Mouse (Mus musculus): ENCODE measurements around the gene Epn1. TPM values are rescaled to one million over a fixed set of nuclear protein-coding genes. Genes with fewer than 3 reads are reported as not detected.

Gene Epn1
- polyA plus RNA-seq, 1 experiment from 2014 or later = 63.2 TPM

- Histone ChIP-seq H3K4me3 (ENCODE audit: low read depth, low read length) (peak within 1 kb of the TSS; percentile 57), H3K9me3 (ENCODE audit: control insufficient read depth, low read depth, low read length) (no peaks in the 10 kb centered on the region; the same call in 1 of the 2 replicates), H3K4me1 (ENCODE audit: control insufficient read depth, insufficient read depth, low read length) (no peaks in the 10 kb centered on the region), H3K27me3 (ENCODE audit: control insufficient read depth, insufficient read depth, low read length) (no peaks in the 10 kb centered on the region), H3K36me3 (ENCODE audit: control insufficient read depth, insufficient read depth, low read length) (peaks cover 21% of the 10 kb centered on the region), H3K27ac (ENCODE audit: low read length) (peak within 1 kb of the TSS; percentile 95), H3K4me2 (replicated peaks; ENCODE audit: low read depth, low read length) (peak within 1 kb of the TSS; percentile 44), H3K9ac (replicated peaks; ENCODE audit: low read depth, low read length) (peak within 1 kb of the TSS; percentile 63)
- peak; percentile 96 for ATAC-seq (ENCODE audit: insufficient number of reproducible peaks, insufficient read depth, low FRiP score, low read depth)
- WGBS = under 1% methylated on average over 48 of the region's 48 CpGs
These were observed 41.8 kb upstream of the Epn1 start, which contains the start of gene Zfp784 for GRCm38 (mm10) chr7:5038109-5038732. Gene Zfp784 (minus strand): TSS chr7:5038446.

GRCm38 (mm10) chr7:5038940-5039339, 41.1 kb upstream of the Epn1 start:
- H3K36me3 ChIP-seq (ENCODE audit: control insufficient read depth, insufficient read depth, low read length) = peaks cover 15% of the 10 kb centered on the region; the same call in 1 of the 2 replicates
- H3K9ac ChIP-seq (replicated peaks; ENCODE audit: low read depth, low read length) = peak overlapping the region; percentile 63; the same call in 1 of the 2 replicates
- H3K4me1 ChIP-seq (ENCODE audit: control insufficient read depth, insufficient read depth, low read length) = no peaks in the 10 kb centered on the region
- H3K9me3 ChIP-seq (ENCODE audit: control insufficient read depth, low read depth, low read length) = no peaks in the 10 kb centered on the region; the same call in 1 of the 2 replicates
- no peak for ATAC-seq (ENCODE audit: insufficient number of reproducible peaks, insufficient read depth, low FRiP score, low read depth)
- H3K4me2 ChIP-seq (replicated peaks; ENCODE audit: low read depth, low read length) = peak overlapping the region; percentile 44
- WGBS = 29% methylated on average over 5 of the region's 5 CpGs
- no peaks in the 10 kb centered on the region for H3K27me3 ChIP-seq (ENCODE audit: control insufficient read depth, insufficient read depth, low read length)
- peak overlapping the region; percentile 57 for H3K4me3 ChIP-seq (ENCODE audit: low read depth, low read length)
- peak overlapping the region; percentile 95; the same call in 1 of the 2 replicates for H3K27ac ChIP-seq (ENCODE audit: low read length)

- no peak for ATAC-seq (ENCODE audit: insufficient number of reproducible peaks, insufficient read depth, low FRiP score, low read depth)
- Histone ChIP-seq H3K4me1 (ENCODE audit: control insufficient read depth, insufficient read depth, low read length) (no peaks in the 10 kb centered on the region), H3K27me3 (ENCODE audit: control insufficient read depth, insufficient read depth, low read length) (no peaks in the 10 kb centered on the region), H3K9me3 (ENCODE audit: control insufficient read depth, low read depth, low read length) (no peaks in the 10 kb centered on the region), H3K27ac (ENCODE audit: low read length) (no peak overlapping the region), H3K4me2 (replicated peaks; ENCODE audit: low read depth, low read length) (no peak overlapping the region), H3K4me3 (ENCODE audit: low read depth, low read length) (no peak overlapping the region), H3K36me3 (ENCODE audit: control insufficient read depth, insufficient read depth, low read length) (no peaks in the 10 kb centered on the region), H3K9ac (replicated peaks; ENCODE audit: low read depth, low read length) (no peak overlapping the region)
- WGBS = 77% methylated on average over 2 of the region's 2 CpGs
These were observed 35.1 kb upstream of the Epn1 start for GRCm38 (mm10) chr7:5044981-5045380.

GRCm38 (mm10) chr7:5046112-5046511, 33.9 kb upstream of the Epn1 start:
- ATAC-seq (ENCODE audit: insufficient number of reproducible peaks, insufficient read depth, low FRiP score, low read depth) = no peak
- Histone ChIP-seq H3K27ac (ENCODE audit: low read length) (no peak overlapping the region), H3K4me1 (ENCODE audit: control insufficient read depth, insufficient read depth, low read length) (no peaks in the 10 kb centered on the region), H3K4me3 (ENCODE audit: low read depth, low read length) (no peak overlapping the region), H3K9me3 (ENCODE audit: control insufficient read depth, low read depth, low read length) (no peaks in the 10 kb centered on the region), H3K9ac (replicated peaks; ENCODE audit: low read depth, low read length) (no peak overlapping the region), H3K27me3 (ENCODE audit: control insufficient read depth, insufficient read depth, low read length) (no peaks in the 10 kb centered on the region), H3K36me3 (ENCODE audit: control insufficient read depth, insufficient read depth, low read length) (no peaks in the 10 kb centered on the region), H3K4me2 (replicated peaks; ENCODE audit: low read depth, low read length) (no peak overlapping the region)
- WGBS = 75% methylated on average over 2 of the region's 2 CpGs

GRCm38 (mm10) chr7:5047313-5047712, 32.7 kb upstream of the Epn1 start:
- no peak for ATAC-seq (ENCODE audit: insufficient number of reproducible peaks, insufficient read depth, low FRiP score, low read depth)
- Histone ChIP-seq H3K36me3 (ENCODE audit: control insufficient read depth, insufficient read depth, low read length) (no peaks in the 10 kb centered on the region), H3K4me3 (ENCODE audit: low read depth, low read length) (no peak overlapping the region), H3K4me2 (replicated peaks; ENCODE audit: low read depth, low read length) (no peak overlapping the region), H3K9ac (replicated peaks; ENCODE audit: low read depth, low read length) (no peak overlapping the region), H3K27me3 (ENCODE audit: control insufficient read depth, insufficient read depth, low read length) (no peaks in the 10 kb centered on the region), H3K27ac (ENCODE audit: low read length) (no peak overlapping the region), H3K4me1 (ENCODE audit: control insufficient read depth, insufficient read depth, low read length) (no peaks in the 10 kb centered on the region; the same call in 1 of the 2 replicates), H3K9me3 (ENCODE audit: control insufficient read depth, low read depth, low read length) (no peaks in the 10 kb centered on the region)
- 25% methylated on average over 2 of the region's 2 CpGs for WGBS

- Histone ChIP-seq H3K27me3 (ENCODE audit: control insufficient read depth, insufficient read depth, low read length) (peaks cover 21% of the 10 kb centered on the region), H3K9me3 (ENCODE audit: control insufficient read depth, low read depth, low read length) (no peaks in the 10 kb centered on the region), H3K9ac (replicated peaks; ENCODE audit: low read depth, low read length) (peak within 1 kb of the TSS; percentile 78), H3K36me3 (ENCODE audit: control insufficient read depth, insufficient read depth, low read length) (no peaks in the 10 kb centered on the region), H3K4me2 (replicated peaks; ENCODE audit: low read depth, low read length) (peak within 1 kb of the TSS; percentile 91), H3K4me1 (ENCODE audit: control insufficient read depth, insufficient read depth, low read length) (peaks cover 16% of the 10 kb centered on the region), H3K27ac (ENCODE audit: low read length) (peak within 1 kb of the TSS; percentile 63; the same call in 1 of the 2 replicates), H3K4me3 (ENCODE audit: low read depth, low read length) (peak within 1 kb of the TSS; percentile 77)
- under 1% methylated on average over 65 of the region's 65 CpGs for WGBS
- ATAC-seq (ENCODE audit: insufficient number of reproducible peaks, insufficient read depth, low FRiP score, low read depth) = peak; percentile 68; the same call in 1 of the 2 replicates
These were observed 28.5 kb upstream of the Epn1 start, which contains the start of gene Zfp580 for GRCm38 (mm10) chr7:5051193-5052192. Gene Zfp580 (plus strand): TSS chr7:5051538.

GRCm38 (mm10) chr7:5052438-5052837, 27.6 kb upstream of the Epn1 start:
- peak overlapping the region; percentile 91 for H3K4me2 ChIP-seq (replicated peaks; ENCODE audit: low read depth, low read length)
- H3K36me3 ChIP-seq (ENCODE audit: control insufficient read depth, insufficient read depth, low read length) = no peaks in the 10 kb centered on the region
- H3K27me3 ChIP-seq (ENCODE audit: control insufficient read depth, insufficient read depth, low read length) = peaks cover 21% of the 10 kb centered on the region
- H3K27ac ChIP-seq (ENCODE audit: low read length) = no peak overlapping the region
- peaks cover 16% of the 10 kb centered on the region for H3K4me1 ChIP-seq (ENCODE audit: control insufficient read depth, insufficient read depth, low read length)
- H3K4me3 ChIP-seq (ENCODE audit: low read depth, low read length) = peak overlapping the region; percentile 77
- H3K9me3 ChIP-seq (ENCODE audit: control insufficient read depth, low read depth, low read length) = no peaks in the 10 kb centered on the region
- ATAC-seq (ENCODE audit: insufficient number of reproducible peaks, insufficient read depth, low FRiP score, low read depth) = no peak
- H3K9ac ChIP-seq (replicated peaks; ENCODE audit: low read depth, low read length) = peak overlapping the region; percentile 30; the same call in 1 of the 2 replicates
- under 1% methylated on average over 12 of the region's 12 CpGs for WGBS

- H3K9me3 ChIP-seq (ENCODE audit: control insufficient read depth, low read depth, low read length) = no peaks in the 10 kb centered on the region
- H3K4me3 ChIP-seq (ENCODE audit: low read depth, low read length) = peak overlapping the region; percentile 77
- peaks cover 16% of the 10 kb centered on the region for H3K4me1 ChIP-seq (ENCODE audit: control insufficient read depth, insufficient read depth, low read length)
- H3K27me3 ChIP-seq (ENCODE audit: control insufficient read depth, insufficient read depth, low read length) = peaks cover 23% of the 10 kb centered on the region
- H3K4me2 ChIP-seq (replicated peaks; ENCODE audit: low read depth, low read length) = peak overlapping the region; percentile 91
- H3K27ac ChIP-seq (ENCODE audit: low read length) = no peak overlapping the region
- WGBS = 4% methylated on average over 45 of the region's 45 CpGs
- no peak for ATAC-seq (ENCODE audit: insufficient number of reproducible peaks, insufficient read depth, low FRiP score, low read depth)
- peak overlapping the region; percentile 30; the same call in 1 of the 2 replicates for H3K9ac ChIP-seq (replicated peaks; ENCODE audit: low read depth, low read length)
- no peaks in the 10 kb centered on the region for H3K36me3 ChIP-seq (ENCODE audit: control insufficient read depth, insufficient read depth, low read length)
These were observed 27.1 kb upstream of the Epn1 start for GRCm38 (mm10) chr7:5052931-5053343.

Measured in stomach, embryonic 14.5 days (tissue).